Mouse (Mus musculus): ENCODE data around the gene Sfta2. TPM values are rescaled to one million over a fixed set of nuclear protein-coding genes. Genes with fewer than 3 reads are reported as not detected.

Gene Sfta2
- total RNA-seq (2023), result not detected

DNA sequence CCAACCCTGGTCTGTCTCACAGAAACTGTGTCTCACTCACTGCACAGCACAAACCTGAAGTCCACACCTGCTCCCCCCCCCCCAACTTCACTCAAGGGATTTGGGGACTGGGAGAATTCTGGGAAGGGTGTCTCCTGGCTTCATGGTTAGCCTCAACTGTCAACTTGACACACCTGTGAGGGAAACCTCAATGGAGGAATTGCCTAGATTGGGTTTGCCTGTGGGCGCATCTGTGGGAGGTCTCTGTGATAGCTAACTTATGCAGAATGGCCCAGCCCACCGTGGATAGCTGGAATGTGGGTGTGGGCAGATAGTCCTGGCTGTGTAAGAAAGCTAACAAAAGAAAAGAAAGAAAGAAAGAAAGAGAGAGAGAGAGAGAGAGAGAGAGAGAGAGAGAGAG, at the start of gene Sfta2:
Gene Sfta2 (plus strand): TSS at position 301 of the 400 bp plus-strand sequence.

DNA sequence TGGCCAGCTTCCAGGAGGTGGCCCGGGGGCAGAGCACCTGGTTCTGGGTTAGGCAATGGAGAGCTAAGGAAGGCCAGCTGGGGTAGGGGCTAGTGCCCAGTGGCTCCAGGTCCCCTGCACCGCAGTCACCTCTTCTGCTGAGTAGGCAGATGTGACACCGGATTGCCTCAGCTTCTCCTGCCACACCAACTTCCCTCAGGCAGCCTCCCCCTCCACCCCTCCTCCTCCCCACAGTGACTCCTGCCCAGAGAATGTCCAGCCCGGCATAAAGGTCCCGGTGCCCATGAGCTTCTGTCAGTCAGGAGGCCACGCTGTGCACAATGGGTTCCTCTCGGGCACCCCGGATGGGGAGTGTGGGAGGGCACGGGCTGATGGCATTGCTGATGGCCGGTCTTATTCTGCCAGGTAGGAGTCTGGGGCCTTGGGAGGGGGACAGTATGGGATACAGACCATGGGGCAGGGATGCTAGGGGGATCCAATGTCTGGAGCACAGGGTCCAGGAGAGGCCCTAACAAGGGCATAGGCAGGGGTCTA, 49.4 kb upstream of the Sfta2 start, which contains the start of gene Cdsn:
Gene Cdsn (plus strand): TSS at position 248 of the 534 bp plus-strand sequence.

DNA sequence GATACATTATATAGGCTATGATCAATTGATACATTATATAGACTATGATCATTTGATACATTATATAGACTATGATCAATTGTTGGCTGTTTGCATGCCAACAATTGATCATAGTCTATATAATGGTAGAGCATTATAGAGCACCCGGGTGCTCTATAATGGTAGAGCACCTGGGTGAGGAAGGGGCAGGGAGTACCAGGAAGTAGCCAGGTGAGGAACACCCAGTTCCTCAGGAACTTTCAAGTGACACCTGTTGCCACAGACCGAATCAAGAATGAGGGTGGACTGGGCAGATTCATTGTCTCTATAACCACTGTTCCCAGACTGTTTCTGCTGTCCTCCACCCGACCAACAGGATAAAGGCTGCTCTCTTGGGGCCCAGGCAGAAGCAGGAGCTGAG, 34.2 kb upstream of the Sfta2 start, which contains the start of gene 2300002M23Rik:
Gene 2300002M23Rik (plus strand): TSS at position 301 of the 400 bp plus-strand sequence.

DNA sequence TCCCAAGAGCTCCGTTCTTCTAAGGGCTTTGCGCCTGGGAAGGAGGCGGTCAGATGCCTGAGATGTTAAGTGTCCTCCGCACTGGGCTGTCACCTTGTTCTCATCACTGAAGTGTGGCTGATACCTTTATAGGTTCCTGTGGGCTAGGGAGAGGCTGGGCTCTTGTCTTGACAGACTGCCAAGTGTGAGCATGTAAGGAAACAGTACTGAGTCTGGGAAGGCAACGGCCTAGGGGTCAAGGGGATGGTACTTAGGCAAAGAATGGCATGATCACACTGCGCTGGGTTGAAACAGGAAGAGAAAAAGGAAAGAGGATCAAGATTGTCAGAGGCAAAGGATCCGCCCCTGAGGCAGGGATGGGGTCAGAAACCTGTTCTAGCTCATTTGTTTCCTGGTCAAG, 25.2 kb downstream of the Sfta2 start, which contains the start of gene Gm9573:
Gene Gm9573 (minus strand): TSS at position 101 of the 400 bp plus-strand sequence.

DNA sequence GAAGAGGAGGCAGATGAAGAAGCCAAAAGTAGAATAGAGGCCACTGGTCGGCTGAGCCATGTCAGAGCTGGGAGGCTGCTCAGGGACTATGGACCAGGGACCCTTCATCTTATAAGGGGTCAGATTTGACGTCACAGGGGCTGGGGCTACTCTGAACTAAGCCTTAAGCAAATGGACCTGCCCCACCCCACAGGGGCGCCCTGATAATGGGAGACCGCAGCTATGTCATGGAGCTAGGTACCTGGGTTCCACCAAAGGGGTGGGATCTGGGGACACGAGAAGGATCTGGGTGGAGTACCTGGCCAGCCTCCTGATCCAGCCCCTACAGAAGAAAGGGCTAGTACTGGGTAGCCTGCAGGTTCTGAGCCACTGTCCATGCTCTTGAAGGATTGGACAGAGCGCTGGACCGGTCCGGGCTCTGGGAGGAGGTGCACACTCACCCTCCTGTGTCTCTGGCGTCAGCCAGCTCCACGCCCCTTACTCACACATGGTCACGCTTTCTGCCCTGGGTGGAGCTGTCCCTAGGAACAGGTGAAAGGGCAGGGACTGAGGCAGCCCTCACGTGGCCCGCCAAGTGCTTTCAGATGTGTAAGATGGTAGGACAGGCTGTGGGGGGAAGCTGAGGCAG, 42.4 kb downstream of the Sfta2 start, which contains the start of gene Mucl3:
Gene Mucl3 (minus strand): TSS at position 87 of the 628 bp plus-strand sequence.

DNA sequence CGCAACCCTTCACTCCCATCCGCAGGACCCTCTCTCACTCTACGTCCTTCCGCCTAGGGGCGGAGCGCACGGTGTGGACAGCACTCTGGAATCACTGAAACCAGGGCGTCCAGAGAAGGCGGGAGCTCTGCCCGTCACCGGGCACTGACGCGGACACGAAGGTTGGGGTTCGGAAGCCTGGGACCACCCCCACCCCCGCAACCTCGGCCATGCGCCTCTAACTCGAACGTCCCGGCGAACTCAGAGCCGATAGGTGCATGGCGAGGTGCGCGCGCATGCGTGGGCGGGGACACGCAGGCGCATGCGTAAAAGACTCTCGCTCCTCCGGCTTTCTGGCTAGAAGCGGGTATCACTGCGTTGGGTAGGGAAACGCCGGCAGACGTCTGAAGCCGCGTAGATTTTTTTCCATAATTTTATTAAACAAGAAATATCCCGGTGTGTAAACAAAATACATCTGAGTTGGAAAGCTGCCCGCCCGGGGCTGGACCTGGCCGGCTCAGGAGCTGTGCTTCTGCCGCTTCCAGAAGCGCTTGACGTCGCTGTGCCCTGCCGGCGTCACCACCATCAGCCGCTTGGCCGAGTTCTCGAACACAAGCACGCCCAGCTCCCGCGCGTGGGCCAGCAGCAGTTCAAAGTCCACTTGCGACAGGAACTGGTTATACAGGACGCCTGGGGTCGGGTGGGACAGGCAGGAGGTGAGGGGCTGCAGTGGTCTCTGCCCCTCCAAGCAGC, 66.2 kb downstream of the Sfta2 start, which contains the start of gene Vars2:
Gene Vars2 (minus strand): TSS at position 259 of the 732 bp plus-strand sequence.

DNA sequence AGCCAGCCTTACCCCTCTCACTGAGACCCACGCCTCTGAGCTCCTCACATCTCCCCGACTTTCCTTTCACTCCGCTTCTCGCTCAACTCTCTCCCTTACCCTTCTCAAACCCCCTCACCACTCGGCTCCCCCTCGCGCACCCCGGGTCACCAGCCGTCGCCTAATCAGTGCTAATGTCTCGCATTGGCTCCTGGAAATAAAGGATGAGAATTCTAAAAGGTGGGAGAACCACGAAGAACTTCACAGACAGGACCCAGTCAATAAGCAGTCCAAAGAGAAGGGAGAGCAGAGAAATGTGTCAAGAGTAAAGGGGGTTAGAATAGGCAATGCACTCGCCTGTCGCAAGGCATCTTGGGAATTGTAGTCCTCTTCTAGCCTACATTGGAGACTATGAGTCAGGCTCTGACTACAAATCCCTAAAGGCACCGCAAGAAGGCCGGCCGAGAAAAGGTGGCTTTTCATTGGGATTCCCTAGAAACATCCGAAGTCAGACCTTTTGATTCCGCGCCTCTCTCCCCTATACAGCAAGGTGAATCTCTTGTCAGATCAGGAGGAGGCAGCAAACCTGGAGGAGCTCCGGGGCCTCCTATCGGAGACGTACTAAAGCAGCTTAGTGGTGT, 72.2 kb downstream of the Sfta2 start, which contains the start of gene Gtf2h4:
Gene Gtf2h4 (minus strand): TSS at position 324 of the 620 bp plus-strand sequence.

Other genes with a start within 250 kb of the Sfta2 start
- 100 to 1,000 TPM; 176 to 190 TPM for gene H2-Q4, start 221.9 kb upstream of the Sfta2 start, total RNA-seq (2023)
- 10 to 100 TPM; 75.0 to 75.5 TPM for gene H2-Q6, start 176.7 kb upstream of the Sfta2 start, total RNA-seq (2023)
- gene H2-Q7, start 162.4 kb upstream of the Sfta2 start, total RNA-seq (2023), result 10 to 100 TPM; 83.8 to 92.9 TPM
- gene H2-Q10, start 131.5 kb upstream of the Sfta2 start, total RNA-seq (2023), result 10 to 100 TPM; 48.7 to 55.0 TPM
- gene Pou5f1, start 95.5 kb upstream of the Sfta2 start, total RNA-seq (2023), result under 1 TPM; 0.79 to 0.97 TPM
- gene Tcf19, start 84.7 kb upstream of the Sfta2 start, total RNA-seq (2023), result 1 to 10 TPM; 5.3 to 6.3 TPM
- gene Cchcr1, start 84.4 kb upstream of the Sfta2 start, total RNA-seq (2023), result 1 to 10 TPM; 5.1 to 6.4 TPM
- gene Psors1c2, start 68.3 kb upstream of the Sfta2 start, total RNA-seq (2023), result not detected
- not detected for gene Cdsn, start 49.4 kb upstream of the Sfta2 start, total RNA-seq (2023)
- gene 2300002M23Rik, start 34.1 kb upstream of the Sfta2 start, total RNA-seq (2023), result not detected
- gene Gm9573, start 25.1 kb downstream of the Sfta2 start, total RNA-seq (2023), result not detected
- not detected for gene Mucl3, start 42.1 kb downstream of the Sfta2 start, total RNA-seq (2023)
- 10 to 100 TPM; 11.7 to 20.4 TPM for gene Vars2, start 66.0 kb downstream of the Sfta2 start, total RNA-seq (2023)
- gene Gtf2h4, start 72.2 kb downstream of the Sfta2 start, total RNA-seq (2023), result 10 to 100 TPM; 13.5 to 15.9 TPM
- gene Ddr1, start 103.1 kb downstream of the Sfta2 start, total RNA-seq (2023), result 1 to 10 TPM; 4.8 to 6.8 TPM
- 10 to 100 TPM; 48.1 to 53.2 TPM for gene Ier3, start 220.1 kb downstream of the Sfta2 start, total RNA-seq (2023)
- gene Flot1, start 221.7 kb downstream of the Sfta2 start, total RNA-seq (2023), result 10 to 100 TPM; 49.4 to 58.8 TPM
- gene Tubb5, start 236.8 kb downstream of the Sfta2 start, total RNA-seq (2023), result 100 to 1,000 TPM; 163 to 175 TPM
- 10 to 100 TPM; 37.7 to 38.5 TPM for gene Mdc1, start 240.0 kb downstream of the Sfta2 start, total RNA-seq (2023)